Mouse (Mus musculus) liver, embryonic 11.5 days (tissue): ENCODE data around the gene Ppp1r9a. TPM values are rescaled to one million over a fixed set of nuclear protein-coding genes. Genes with fewer than 3 reads are reported as not detected.
"Not testable (repeated sequence)": the region's sequence is repeated elsewhere in the genome, so short reads cannot be mapped to it uniquely, and the experiment has no call there.

Experiments used
- ATAC-seq: fragments of 200-750 bp; cut with Nextera tagmentation; replicated peaks from 2 replicates; pipeline ENCODE4 v1.8.0; 2017; ENCODE audit warnings: moderate number of reproducible peaks, mild to moderate bottlenecking, moderate TSS enrichment, moderate library complexity; ENCODE audit not compliant: low FRiP score
- DNase-seq: peaks from one replicate; pipeline ENCODE4 v3.0.0-alpha.2; 2017; ENCODE audit warnings: low spot score
- H3K27ac ChIP-seq: fragments of 300-500 bp; sonication (generic); 2 replicates; pipeline ENCODE4 v1.5.1; 2014; ENCODE audit warnings: mild to moderate bottlenecking, low read depth, low read length, control low read depth
- H3K27me3 ChIP-seq: fragments of 300-500 bp; sonication (generic); replicated peaks from 2 replicates; pipeline ENCODE4 v1.6.1; 2014; ENCODE audit warnings: low read length, mixed read lengths; ENCODE audit not compliant: control insufficient read depth, insufficient read depth
- H3K36me3 ChIP-seq: fragments of 300-500 bp; sonication (generic); 2 replicates; pipeline ENCODE4 v1.6.1; 2014; ENCODE audit warnings: mild to moderate bottlenecking, low read length, moderate library complexity, mixed read lengths; ENCODE audit not compliant: control insufficient read depth, insufficient read depth
- H3K4me1 ChIP-seq: fragments of 300-500 bp; sonication (generic); replicated peaks from 2 replicates; pipeline ENCODE4 v1.6.1; 2014; ENCODE audit warnings: low read length, mixed read lengths; ENCODE audit not compliant: control insufficient read depth, insufficient read depth
- H3K4me2 ChIP-seq: fragments of 300-500 bp; sonication (generic); 2 replicates; pipeline ENCODE4 v1.6.1; 2014; ENCODE audit warnings: mild to moderate bottlenecking, control low read depth, moderate library complexity
- H3K4me3 ChIP-seq: fragments of 300-500 bp; sonication (generic); 2 replicates; pipeline ENCODE4 v1.5.1; 2014; ENCODE audit warnings: low read depth, low read length, control low read depth
- H3K9ac ChIP-seq: fragments of 300-500 bp; sonication (generic); 2 replicates; pipeline ENCODE4 v1.6.1; 2014; ENCODE audit warnings: low read depth, low read length, control low read depth
- H3K9me3 ChIP-seq: fragments of 300-500 bp; sonication (generic); 2 replicates; pipeline ENCODE4 v1.6.1; 2016; ENCODE audit warnings: low read length, inconsistent platforms, mixed read lengths; ENCODE audit not compliant: control insufficient read depth
- WGBS: fragments of 180-500 bp; shearing (Covaris S2); extraction: QIAGEN DNeasy Blood & Tissue Kit; methylation state at CpG from one replicate; pipeline ENCODE4 v1.1.7; 2014; 5-methylcytosine and 5-hydroxymethylcytosine counted together
- polyA plus RNA-seq: library from polyadenylated mRNA; unstranded; fragments of >200 nt; fragmentation: Nextera tagmentation; extraction: Ambion mirVana; gene quantifications from 2 replicates; pipeline ENCODE4 v1.2.1, GENCODE M21; 2014

Ppp1r9a gene
- polyA plus RNA-seq, 1 experiment from 2014 or later, result 17.6 TPM

DNA sequence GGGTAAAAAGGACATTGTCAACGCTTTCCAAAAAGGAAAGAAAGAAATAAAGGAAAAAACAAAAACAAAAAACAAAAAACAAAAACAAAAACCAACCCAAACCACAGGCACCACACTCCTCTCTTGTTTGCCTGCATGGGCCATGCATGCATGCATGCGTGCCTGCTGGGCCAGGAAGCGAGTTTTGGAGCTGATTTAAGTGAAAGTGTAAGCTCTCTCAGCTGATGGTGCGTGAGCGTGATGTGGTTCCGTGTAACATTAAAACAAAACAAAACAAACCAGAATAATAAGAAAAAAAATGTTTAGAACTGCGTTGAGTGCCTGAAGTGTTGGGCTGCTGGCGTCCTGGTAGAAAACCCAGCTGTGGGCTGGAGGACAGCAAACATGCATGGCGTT, 1.3 kb downstream of the Ppp1r9a start:
- peak overlapping the region; percentile 89 for H3K27ac ChIP-seq
- H3K4me1 ChIP-seq, result peaks cover 10% of the 10 kb centered on the region
- ATAC-seq, result 0 out of 2 replicates have a peak, but pooled peaks have one; percentile 37
- peak overlapping the region; percentile 81 for H3K4me3 ChIP-seq
- H3K27me3 ChIP-seq, result no peaks in the 10 kb centered on the region
- H3K9ac ChIP-seq, result peak overlapping the region; percentile 78
- 11% methylated on average over 9 of the region's 9 CpGs for WGBS
- H3K36me3 ChIP-seq, result no peaks in the 10 kb centered on the region
- H3K4me2 ChIP-seq, result peak overlapping the region; percentile 89
- no peaks in the 10 kb centered on the region for H3K9me3 ChIP-seq
- peak; percentile 41 for DNase-seq

DNA sequence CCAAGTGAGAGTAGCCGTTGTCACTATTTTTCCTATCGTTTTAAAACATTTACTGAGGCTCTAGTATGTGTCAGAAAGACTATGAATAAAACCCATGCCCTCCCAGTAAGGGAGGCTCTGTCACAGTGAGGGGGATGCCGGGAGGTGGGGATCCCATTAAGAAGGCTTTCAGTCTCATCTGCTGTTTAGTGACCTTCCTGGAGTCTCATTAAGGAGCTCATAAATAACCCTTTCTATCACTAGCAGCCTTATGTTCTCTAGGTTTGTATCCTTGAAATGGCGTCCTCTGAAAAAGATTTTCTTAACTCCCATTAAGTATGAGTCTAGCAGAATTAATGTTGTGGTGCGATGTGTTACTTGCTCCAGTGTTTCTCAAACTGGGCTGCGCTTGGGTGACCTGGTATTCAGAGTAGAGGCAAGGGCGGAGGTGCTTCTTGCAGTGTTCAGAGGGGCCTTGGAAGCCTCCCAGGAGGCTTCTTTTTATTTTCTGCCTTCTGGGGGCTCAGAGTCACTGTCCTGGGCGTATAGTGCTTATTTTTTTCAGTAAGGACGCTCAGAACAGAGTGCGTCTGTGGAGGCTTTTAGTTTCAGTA, 7.4 kb downstream of the Ppp1r9a start:
- Histone ChIP-seq H3K9me3 (no peaks in the 10 kb centered on the region), H3K4me3 (no peak overlapping the region), H3K4me2 (no peak overlapping the region), H3K36me3 (no peaks in the 10 kb centered on the region; the same call in 1 of the 2 replicates), H3K4me1 (peaks cover 4% of the 10 kb centered on the region; the same call in 1 of the 2 replicates), H3K9ac (no peak overlapping the region), H3K27ac (no peak overlapping the region), H3K27me3 (no peaks in the 10 kb centered on the region)
- no peak for ATAC-seq
- DNase-seq, result no peak
- WGBS, result 65% methylated on average over 10 of the region's 10 CpGs

DNA sequence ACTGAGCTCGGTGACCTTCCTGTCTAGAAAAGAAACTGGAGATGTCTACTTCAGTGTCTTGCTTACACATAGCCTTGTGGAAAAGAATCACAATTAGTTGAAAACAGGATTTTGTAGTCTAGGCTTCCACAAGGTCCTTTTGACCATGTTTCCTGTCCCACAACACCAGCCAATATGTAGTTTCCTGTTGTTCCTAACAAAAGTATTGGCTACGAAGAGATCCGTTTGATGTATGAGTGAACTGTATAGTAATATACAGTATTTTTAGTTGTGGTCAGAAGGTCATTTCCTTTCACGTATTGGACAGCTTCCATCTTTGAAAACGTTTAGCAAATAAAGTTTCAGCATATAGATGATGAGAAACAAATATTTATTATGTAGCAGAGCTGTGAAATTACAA, 15.8 kb downstream of the Ppp1r9a start:
- ATAC-seq (no peak), DNase-seq (no peak)
- Histone ChIP-seq H3K9ac (no peak overlapping the region), H3K4me3 (no peak overlapping the region), H3K36me3 (peaks cover 4% of the 10 kb centered on the region), H3K27me3 (no peaks in the 10 kb centered on the region), H3K4me1 (no peaks in the 10 kb centered on the region), H3K4me2 (no peak overlapping the region), H3K9me3 (no peaks in the 10 kb centered on the region), H3K27ac (no peak overlapping the region)
- 75% methylated on average over 5 of the region's 5 CpGs for WGBS

DNA sequence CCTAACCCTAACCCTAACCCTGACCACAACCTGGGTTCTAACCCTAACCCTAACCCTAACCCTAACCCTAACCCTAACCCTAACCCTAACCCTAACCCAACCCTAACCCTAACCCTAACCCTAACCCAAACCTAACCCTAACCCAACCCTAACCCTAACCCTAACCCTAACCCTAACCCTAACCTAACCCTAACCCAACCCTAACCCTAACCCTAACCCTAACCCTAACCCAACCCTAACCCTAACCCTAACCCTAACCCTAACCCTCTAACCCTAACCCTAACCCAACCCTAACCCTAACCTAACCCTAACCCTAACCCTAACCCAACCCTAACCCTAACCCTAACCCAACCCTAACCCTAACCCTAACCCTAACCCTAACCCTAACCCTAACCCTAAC, 21.1 kb downstream of the Ppp1r9a start:
- H3K36me3 ChIP-seq, DNase-seq, H3K27me3 ChIP-seq, H3K4me1 ChIP-seq, H3K9me3 ChIP-seq, H3K27ac ChIP-seq, H3K4me3 ChIP-seq, H3K4me2 ChIP-seq, H3K9ac ChIP-seq: not testable (repeated sequence)
- peak; percentile 64 for ATAC-seq

DNA sequence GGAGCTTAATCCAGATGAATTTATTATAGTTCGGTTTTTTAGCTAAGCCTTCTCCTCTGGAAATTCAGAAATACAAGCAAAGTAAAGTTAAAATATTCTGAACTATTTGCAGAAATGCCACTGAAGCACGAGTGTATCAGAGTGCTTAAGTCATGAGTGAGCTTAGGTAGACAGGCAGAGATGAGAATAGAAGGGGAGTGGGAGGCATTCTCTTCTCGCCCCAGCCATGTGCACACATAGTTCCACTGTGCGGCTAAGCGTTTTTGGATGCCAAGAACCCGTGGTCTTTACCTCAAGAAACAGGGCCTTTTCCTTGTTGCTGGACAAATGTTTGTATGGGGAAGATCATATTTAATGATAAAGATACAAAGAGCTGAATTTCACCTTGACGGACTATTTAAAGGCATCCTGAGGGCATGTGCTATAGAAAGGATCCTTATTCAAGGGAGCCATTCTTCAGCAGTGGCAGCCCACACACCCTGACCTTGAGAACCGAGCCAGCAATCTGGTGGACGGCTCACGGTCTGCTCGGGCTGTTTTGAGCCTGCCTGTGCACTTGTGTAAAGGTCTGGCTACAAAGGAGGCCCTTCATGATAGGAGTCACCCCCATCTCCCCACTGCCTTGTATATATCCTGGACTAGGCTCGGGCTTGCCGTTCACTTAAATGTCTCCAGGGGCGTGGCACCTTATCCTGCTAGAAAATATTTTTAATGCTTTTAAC, 23.4 kb downstream of the Ppp1r9a start:
- no peak overlapping the region for H3K4me3 ChIP-seq
- no peak overlapping the region for H3K9ac ChIP-seq
- WGBS, result 80% methylated on average over 14 of the region's 14 CpGs
- H3K4me2 ChIP-seq, result no peak overlapping the region
- H3K27me3 ChIP-seq, result no peaks in the 10 kb centered on the region
- H3K4me1 ChIP-seq, result no peaks in the 10 kb centered on the region
- no peak overlapping the region for H3K27ac ChIP-seq
- DNase-seq (no peak), ATAC-seq (no peak)
- H3K36me3 ChIP-seq, result no peaks in the 10 kb centered on the region
- H3K9me3 ChIP-seq, result no peaks in the 10 kb centered on the region

DNA sequence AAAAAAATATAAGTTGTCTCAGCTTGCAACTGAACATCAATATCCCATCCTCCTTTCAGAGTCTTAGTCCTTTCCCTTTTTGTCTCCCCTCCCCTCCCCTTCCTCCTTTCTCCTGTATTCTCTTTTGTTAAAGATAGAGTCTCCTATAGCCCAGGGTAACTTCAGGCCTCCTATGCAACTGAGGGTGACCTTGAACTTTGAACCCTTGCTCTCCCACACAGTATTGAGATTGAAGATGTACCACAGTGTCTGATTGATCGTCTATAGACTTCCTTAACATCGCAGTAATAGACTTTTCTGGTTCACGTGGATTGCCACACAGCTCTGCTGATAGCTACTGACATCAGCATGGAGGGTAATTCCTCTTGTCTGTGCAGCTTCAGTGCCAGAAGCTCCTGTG, 27.6 kb downstream of the Ppp1r9a start:
- H3K27ac ChIP-seq, result no peak overlapping the region
- H3K4me1 ChIP-seq, result no peaks in the 10 kb centered on the region
- H3K36me3 ChIP-seq, result no peaks in the 10 kb centered on the region
- 75% methylated on average over 3 of the region's 3 CpGs for WGBS
- DNase-seq (no peak), ATAC-seq (no peak)
- H3K9me3 ChIP-seq, result no peaks in the 10 kb centered on the region
- H3K4me3 ChIP-seq, result no peak overlapping the region
- no peak overlapping the region for H3K4me2 ChIP-seq
- H3K27me3 ChIP-seq, result no peaks in the 10 kb centered on the region
- no peak overlapping the region for H3K9ac ChIP-seq

DNA sequence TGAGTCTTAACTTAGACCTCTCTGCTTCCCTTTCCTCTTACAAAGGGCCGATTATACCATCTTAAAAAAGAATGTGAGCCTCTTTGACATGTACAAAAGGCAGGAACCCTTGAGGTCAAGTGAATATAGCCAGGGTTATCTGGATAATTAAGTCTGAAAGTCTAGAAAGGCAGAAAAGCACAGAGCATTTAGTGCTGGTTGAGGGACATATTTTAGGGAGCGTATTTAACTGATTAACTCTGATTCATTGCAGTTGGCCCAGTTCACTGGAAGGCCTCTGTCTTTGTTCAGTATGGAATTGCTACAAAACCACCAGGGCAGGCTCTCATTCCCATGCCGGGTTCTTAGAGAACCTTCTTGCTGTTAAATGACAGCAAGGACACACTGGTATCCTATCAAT, 36.2 kb downstream of the Ppp1r9a start:
- no peaks in the 10 kb centered on the region for H3K27me3 ChIP-seq
- H3K9me3 ChIP-seq, result no peaks in the 10 kb centered on the region
- H3K27ac ChIP-seq, result no peak overlapping the region
- no peak overlapping the region for H3K4me2 ChIP-seq
- ATAC-seq (no peak), DNase-seq (no peak)
- H3K9ac ChIP-seq, result no peak overlapping the region
- WGBS, result 58% methylated on average over 3 of the region's 3 CpGs
- H3K4me3 ChIP-seq, result no peak overlapping the region
- H3K36me3 ChIP-seq, result no peaks in the 10 kb centered on the region
- H3K4me1 ChIP-seq, result 0 out of 2 replicates have a peak, but pooled peaks cover 5% of the 10 kb centered on the region

DNA sequence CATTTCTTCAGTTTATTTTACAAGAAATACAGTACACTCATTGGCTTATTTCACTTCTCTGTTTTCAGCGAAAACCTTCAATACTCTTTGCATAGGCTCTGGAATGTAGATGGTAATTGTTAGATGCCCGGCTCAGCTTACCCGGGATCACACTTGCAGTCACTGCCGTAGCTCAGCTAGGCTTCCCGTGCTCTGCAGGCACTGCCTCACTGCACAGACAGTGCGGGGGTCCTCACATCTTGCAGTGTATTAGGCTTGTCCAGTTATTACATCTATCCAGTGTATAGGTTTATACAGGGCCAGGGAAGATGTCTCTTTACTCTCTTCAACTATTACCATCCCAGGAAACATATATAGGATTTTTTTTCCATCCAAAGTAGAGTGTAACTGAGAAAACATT, 37.4 kb downstream of the Ppp1r9a start:
- Histone ChIP-seq H3K4me2 (no peak overlapping the region), H3K9me3 (no peaks in the 10 kb centered on the region), H3K27ac (no peak overlapping the region), H3K36me3 (no peaks in the 10 kb centered on the region), H3K4me1 (0 out of 2 replicates have a peak, but pooled peaks cover 5% of the 10 kb centered on the region), H3K4me3 (no peak overlapping the region), H3K9ac (no peak overlapping the region), H3K27me3 (no peaks in the 10 kb centered on the region)
- no peak for DNase-seq
- ATAC-seq, result no peak
- 78% methylated on average over 6 of the region's 6 CpGs for WGBS

DNA sequence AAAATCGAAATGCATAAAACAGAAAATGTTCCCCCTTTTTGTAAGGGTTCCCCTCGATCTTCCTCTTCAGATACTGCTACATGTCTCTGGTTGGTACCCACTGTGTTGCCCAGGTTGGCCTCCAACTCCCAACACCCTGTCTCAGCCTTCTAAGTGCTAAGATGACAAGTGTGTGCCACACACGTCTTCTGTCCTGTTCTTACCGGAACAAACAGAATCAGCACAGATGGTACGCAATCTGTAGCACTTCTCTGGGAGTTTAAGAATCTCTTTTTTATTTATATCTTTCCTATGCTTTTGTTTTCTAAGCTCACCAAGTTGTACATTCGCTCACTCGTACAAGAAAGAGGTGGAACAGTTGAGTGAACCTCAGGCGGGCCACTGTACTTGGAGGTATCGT, 37.9 kb downstream of the Ppp1r9a start:
- 91% methylated on average over 9 of the region's 9 CpGs for WGBS
- no peaks in the 10 kb centered on the region for H3K36me3 ChIP-seq
- H3K27ac ChIP-seq, result no peak overlapping the region
- H3K9ac ChIP-seq, result no peak overlapping the region
- H3K4me3 ChIP-seq, result no peak overlapping the region
- 0 out of 2 replicates have a peak, but pooled peaks cover 5% of the 10 kb centered on the region for H3K4me1 ChIP-seq
- H3K27me3 ChIP-seq, result no peaks in the 10 kb centered on the region
- no peak overlapping the region for H3K4me2 ChIP-seq
- DNase-seq (no peak), ATAC-seq (no peak)
- no peaks in the 10 kb centered on the region for H3K9me3 ChIP-seq
